Mouse (Mus musculus): ENCODE measurements at regions not wholly inside any gene's neighbourhood (a gene's known extent, or its start where the extent isn't known, plus 50 kb on each side); places are given as distances from the start of the nearest gene placed in this dataset.

DNA sequence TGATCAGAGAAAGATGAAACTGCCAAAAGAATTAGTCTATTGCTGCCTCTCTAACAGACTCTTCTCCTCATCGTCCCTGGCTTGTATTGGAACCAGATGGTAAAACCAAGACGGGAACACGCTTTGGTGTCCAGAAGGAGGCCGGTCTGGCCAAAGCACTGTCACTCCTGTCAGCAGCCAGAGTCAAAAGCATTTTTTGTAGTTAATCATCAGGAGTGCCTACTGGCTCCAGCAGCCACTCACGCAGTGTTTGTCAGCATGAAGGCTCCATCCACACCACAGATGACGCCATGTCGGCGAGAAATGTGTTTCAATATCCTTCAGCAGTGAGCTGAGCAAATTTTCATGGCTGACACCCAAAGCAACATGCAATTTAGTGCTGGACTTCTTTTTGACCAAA lies 162.1 kb upstream of the G2e3 start:
- no peak overlapping the region for H3K4me3 ChIP-seq (ENCODE audit: control insufficient read depth in 1 of 2, insufficient read depth in 1 of 2, low read depth in 2 of 2, low read length in 2 of 2)
- TF ChIP-seq MXI1 (IDR thresholded peaks at IDR 0.05; ENCODE audit: low read depth, low read length) (no peak), ELF1 (IDR thresholded peaks at IDR 0.05; ENCODE audit: low read depth, low read length) (no peak), GABPA (IDR thresholded peaks at IDR 0.05; ENCODE audit: low read depth, low read length) (no peak), CHD2 (IDR thresholded peaks at IDR 0.05; ENCODE audit: low read length) (no peak), SIN3A (IDR thresholded peaks at IDR 0.05; ENCODE audit: low read length) (no peak), MYB (IDR thresholded peaks at IDR 0.05; ENCODE audit: low read depth, low read length) (no peak), NRF1 (IDR thresholded peaks at IDR 0.05; ENCODE audit: insufficient read depth, low read depth, low read length, poor library complexity, severe bottlenecking) (no peak), RAD21 (IDR thresholded peaks at IDR 0.05; ENCODE audit: low read depth, low read length) (no peak), GATA1 (IDR thresholded peaks at IDR 0.05; ENCODE audit: low read depth, low read length) (no peak), MEF2A (IDR thresholded peaks at IDR 0.05; ENCODE audit: extremely low read depth, insufficient replicate concordance, low read depth, low read length, poor library complexity, severe bottlenecking) (no peak), HCFC1 (IDR thresholded peaks at IDR 0.05; ENCODE audit: low read depth, low read length) (no peak), CTCF (IDR thresholded peaks at IDR 0.05 in 2 of 3, conservative IDR thresholded peaks at IDR 0.05 in 1 of 3; ENCODE audit: control insufficient read depth in 1 of 3, insufficient read depth in 1 of 3, low read depth in 2 of 3, low read length in 3 of 3, poor library complexity in 1 of 3, severe bottlenecking in 1 of 3) (no peak), ZC3H11A (IDR thresholded peaks at IDR 0.05; ENCODE audit: low read depth, low read length) (no peak), RCOR1 (IDR thresholded peaks at IDR 0.05; ENCODE audit: low read depth, low read length) (no peak)
- DNase-seq (ENCODE audit: low read depth, low spot score), result no peak
- no peaks in the 10 kb centered on the region for H3K27me3 ChIP-seq (ENCODE audit: control insufficient read depth in 1 of 2, insufficient read depth in 2 of 2, low read length in 2 of 2)
- no peaks in the 10 kb centered on the region for H3K36me3 ChIP-seq (ENCODE audit: control insufficient read depth in 1 of 2, insufficient read depth in 2 of 2, low read length in 2 of 2)
- H3K9me3 ChIP-seq (replicated peaks; ENCODE audit: insufficient read depth, low read length), result no peaks in the 10 kb centered on the region
- H3K9ac ChIP-seq (ENCODE audit: control insufficient read depth, low read depth, low read length, poor library complexity, severe bottlenecking), result no peak overlapping the region
- no peaks in the 10 kb centered on the region for H3K4me1 ChIP-seq (ENCODE audit: control insufficient read depth in 1 of 2, insufficient read depth in 2 of 2, low read length in 2 of 2)
- no peak overlapping the region for H3K27ac ChIP-seq (ENCODE audit: control insufficient read depth, low read depth, low read length)
- H3K79me2 ChIP-seq (ENCODE audit: control insufficient read depth, insufficient read depth, low read length, poor library complexity), result no peaks in the 10 kb centered on the region

DNA sequence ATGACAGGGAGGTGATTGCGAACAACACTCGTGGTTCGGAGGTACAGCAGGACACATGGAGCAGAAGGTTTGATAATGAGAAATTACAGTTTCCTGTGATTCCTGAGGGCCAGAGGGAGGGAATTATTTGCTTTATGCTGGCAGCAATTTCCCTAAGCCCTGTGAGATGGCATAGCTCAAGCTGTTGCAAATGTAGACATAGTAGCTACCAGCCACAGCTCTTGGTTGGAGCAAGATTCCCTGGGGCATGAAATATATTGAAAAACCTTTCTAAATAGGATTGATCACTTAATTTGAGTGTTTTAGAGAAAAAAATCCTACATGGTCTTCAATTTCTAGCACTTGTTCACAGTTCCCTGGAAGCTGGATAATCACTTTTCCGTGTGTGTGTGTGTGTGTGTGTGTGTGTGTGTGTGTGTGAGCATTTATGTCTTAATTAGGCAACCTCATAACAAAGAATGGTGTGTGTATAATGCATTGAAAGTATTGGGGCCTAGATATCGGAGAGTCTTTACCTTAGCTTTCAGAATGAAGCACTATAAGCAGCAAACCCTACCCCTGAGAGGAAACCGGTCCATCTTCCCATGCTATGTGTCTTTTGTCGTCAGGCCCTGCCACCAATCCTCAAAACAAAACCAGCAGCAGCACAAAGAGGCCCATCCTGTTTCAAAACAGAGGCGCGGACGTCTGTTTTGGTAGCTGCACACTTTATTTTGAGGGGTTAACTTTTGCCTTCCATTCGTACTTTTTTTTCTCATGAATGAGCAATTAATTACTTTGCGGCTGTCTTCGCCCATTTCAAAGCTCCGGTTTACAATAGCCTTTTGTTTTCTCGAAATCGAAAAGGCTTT lies 172.7 kb upstream of the G2e3 start:
- no peaks in the 10 kb centered on the region for H3K9me3 ChIP-seq (replicated peaks; ENCODE audit: insufficient read depth, low read length)
- no peak for TF ChIP-seq UBTF (IDR thresholded peaks at IDR 0.05; ENCODE audit: borderline replicate concordance, insufficient read depth, low read depth, low read length)
- no peak for TF ChIP-seq BHLHE40 (IDR thresholded peaks at IDR 0.05; ENCODE audit: borderline replicate concordance, low read depth, low read length)
- TF ChIP-seq ETS1 (IDR thresholded peaks at IDR 0.05; ENCODE audit: low read depth, low read length), result no peak
- TF ChIP-seq SMC3 (IDR thresholded peaks at IDR 0.05; ENCODE audit: low read depth, low read length), result no peak
- TF ChIP-seq POLR2AphosphoS2 (IDR thresholded peaks at IDR 0.05; ENCODE audit: low read length), result no peak

More for the DNA sequence above, 172.7 kb upstream of the G2e3 start:
- no peak for DNase-seq (ENCODE audit: low read depth, low spot score)
- Histone ChIP-seq H3K36me3 (ENCODE audit: control insufficient read depth in 1 of 2, insufficient read depth in 2 of 2, low read length in 2 of 2) (no peaks in the 10 kb centered on the region), H3K4me1 (ENCODE audit: control insufficient read depth in 1 of 2, insufficient read depth in 2 of 2, low read length in 2 of 2) (no peaks in the 10 kb centered on the region), H3K4me3 (ENCODE audit: control insufficient read depth in 1 of 2, insufficient read depth in 1 of 2, low read depth in 2 of 2, low read length in 2 of 2) (no peak overlapping the region), H3K9ac (ENCODE audit: control insufficient read depth, low read depth, low read length, poor library complexity, severe bottlenecking) (no peak overlapping the region), H3K27ac (ENCODE audit: control insufficient read depth, low read depth, low read length) (no peak overlapping the region), H3K27me3 (ENCODE audit: control insufficient read depth in 1 of 2, insufficient read depth in 2 of 2, low read length in 2 of 2) (no peaks in the 10 kb centered on the region), H3K79me2 (ENCODE audit: control insufficient read depth, insufficient read depth, low read length, poor library complexity) (no peaks in the 10 kb centered on the region)

All from MEL (cell line).